Mouse (Mus musculus) left cerebral cortex, postnatal 4 days (tissue): ENCODE measurements around the gene Arhgap9. TPM values are rescaled to one million over a fixed set of nuclear protein-coding genes. Genes with fewer than 3 reads are reported as not detected.

ENCODE experiments used
- DNase-seq: peaks from one replicate; pipeline ENCODE4 v3.0.0-alpha.2; 2022
- intact Hi-C: fragments of 180-260 bp; cut with DNase I; formaldehyde crosslinking; loops from one replicate; pipeline ENCODE4 v1.15.1; 2025
- total RNA-seq, 2 experiments: library from RNA; stranded (reverse); gene quantifications; 2 replicates each; pipeline ENCODE4 v1.2.3; 2021

Arhgap9 gene
- total RNA-seq: 1 to 10 TPM in 1 of 2 experiments, under 1 TPM in 1; 0.56 to 1.1 TPM

DNA sequence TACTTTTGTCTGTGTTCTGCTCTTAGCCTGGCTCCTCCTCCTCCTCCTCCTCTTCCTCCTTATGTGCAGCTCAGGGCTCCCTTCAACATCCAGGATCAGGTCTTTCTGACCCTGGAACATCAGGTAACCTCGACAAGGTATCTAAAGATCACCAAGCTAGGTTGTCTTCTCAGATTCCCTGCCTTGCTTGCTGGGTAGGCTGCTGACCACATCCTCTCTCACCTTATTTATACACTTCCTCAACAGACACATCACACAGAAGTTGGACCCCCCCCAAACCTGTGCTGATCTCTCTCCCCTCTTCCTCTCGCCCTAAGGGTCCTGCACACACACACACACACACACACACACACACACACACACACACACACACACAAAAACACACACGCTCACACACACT, at the start of gene Arhgap9:
TSS of gene Arhgap9 (plus strand) at position 344 of the 400 bp plus-strand sequence.
- no peak for DNase-seq
- intact Hi-C loops: no loop called here

DNA sequence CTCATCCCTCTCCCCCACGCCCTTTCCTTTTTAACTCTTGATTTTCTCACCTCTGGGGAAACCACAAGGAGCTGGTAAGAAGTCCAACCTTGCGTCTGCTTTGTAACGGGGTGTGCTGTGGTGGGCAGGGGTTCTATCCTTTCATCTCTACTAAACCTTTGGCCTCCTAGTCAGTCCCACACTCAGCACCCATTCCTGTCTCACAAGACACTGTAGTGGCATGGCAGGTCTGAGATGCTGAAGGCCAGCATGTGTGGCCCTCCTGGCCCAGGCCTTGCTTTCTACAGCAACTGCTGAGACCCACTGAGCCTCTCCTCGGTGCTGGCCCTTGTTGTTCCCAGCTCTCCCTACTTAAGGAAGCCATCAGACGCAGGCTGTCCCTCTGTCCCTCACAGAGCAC, 49.4 kb upstream of the Arhgap9 start:
- no peak for DNase-seq
- intact Hi-C loops: no loop called here

DNA sequence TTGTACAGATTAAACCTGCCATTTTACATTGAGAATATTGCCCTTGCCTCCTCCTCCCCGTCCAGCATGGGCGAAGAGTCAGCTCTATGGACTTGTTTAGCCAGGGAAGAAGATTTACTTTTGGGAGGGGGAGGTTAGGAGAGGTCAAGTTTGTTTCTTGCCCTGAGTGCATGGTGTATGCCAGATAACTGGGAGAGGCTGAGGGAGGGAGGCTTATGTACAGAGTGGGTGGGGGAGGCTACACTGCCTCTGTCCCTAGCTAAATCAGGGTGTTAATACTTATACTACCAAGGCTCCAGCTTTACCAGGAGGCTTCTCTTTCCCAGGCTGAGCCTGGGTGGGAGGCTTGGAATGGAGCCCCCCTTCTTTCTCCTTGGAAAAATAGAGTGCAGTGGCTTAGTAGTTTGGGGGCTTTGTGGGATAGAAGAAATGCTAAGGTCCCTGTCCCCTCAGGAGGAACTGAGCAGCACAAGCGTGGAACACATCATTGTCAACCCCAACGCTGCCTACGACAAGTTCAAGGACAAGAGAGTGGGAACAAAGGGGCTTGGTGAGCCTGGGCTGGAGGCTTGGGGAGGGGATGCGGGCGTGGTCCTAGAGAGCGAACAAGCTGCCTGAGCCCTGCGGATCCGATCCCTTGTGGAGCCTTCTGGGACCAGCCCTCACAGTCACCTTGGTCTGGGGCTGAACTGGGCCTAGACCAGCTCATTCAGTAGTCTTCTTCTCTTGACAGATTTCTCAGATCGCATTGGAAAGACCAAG, 47.3 kb upstream of the Arhgap9 start:
- intact Hi-C loops: no loop called here
- no peak for DNase-seq

DNA sequence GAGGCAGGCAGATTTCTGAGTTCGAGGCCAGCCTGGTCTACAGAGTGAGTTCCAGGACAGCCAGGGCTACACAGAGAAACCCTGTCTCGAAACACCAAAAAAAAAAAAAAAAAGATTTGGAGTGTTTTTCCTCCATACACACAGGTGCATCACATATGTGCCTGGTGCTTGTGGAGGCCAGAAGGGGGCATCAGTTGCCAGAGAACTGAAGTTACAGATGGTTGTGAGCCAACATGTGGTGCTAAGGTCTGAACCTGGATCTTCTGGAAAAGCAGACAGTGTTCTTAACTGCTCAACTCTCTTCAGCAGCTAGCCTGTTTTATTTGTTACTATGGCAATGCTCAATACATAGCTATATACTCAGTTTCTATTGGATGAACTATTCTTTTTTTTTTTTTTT, 42.0 kb upstream of the Arhgap9 start:
- intact Hi-C loops: no loop called here
- DNase-seq: no peak

DNA sequence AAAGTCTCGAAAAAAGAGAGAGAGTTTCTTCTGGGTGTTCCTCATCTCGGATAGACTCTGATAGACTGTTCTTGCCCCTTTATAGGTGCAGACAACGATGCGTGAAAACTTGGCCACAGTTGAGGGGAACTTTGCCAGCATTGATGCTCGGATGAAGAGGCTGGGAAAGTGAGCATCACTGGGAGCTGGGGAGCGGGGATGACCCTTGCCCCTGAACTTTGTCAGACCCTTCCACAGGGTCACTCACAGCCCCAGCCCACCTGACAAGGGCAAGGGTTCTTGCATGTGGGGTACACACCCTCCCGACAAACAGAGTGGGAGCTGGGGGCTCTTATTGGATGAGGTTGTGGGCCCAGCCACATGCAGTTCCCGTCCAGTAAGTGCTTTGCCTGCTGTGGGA, 40.4 kb upstream of the Arhgap9 start:
- no peak for DNase-seq
- intact Hi-C loops: no loop called here

DNA sequence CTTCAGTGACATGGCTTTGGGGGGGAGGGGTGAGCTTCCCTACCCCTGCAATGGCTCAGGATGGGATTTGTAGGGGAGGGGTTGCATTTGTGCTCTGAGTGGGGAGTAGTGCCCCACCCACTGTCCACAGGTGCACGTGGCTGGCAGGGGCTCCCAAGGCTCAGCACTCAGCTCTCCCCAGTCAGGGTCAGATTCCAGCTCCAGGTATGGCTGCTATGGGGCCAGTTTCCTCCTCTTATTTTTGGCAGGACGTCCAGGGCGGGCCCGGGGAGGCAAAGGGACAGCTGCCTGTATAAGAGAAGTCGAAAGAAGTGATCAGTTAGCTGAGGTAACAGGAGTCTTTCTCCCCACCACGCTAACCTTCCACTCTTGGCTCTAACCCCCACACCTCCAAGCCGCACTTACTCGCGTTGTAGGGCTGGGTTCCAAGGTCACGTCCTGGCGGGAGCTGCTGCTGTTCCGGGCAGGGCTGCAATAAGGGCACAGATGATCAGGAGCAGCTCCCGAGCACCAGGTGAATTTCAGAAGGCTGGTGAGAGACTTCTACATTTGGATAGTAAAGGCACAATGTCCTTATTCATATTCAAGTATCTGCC, 39.0 kb upstream of the Arhgap9 start:
- intact Hi-C loops: no loop called here
- DNase-seq: no peak

DNA sequence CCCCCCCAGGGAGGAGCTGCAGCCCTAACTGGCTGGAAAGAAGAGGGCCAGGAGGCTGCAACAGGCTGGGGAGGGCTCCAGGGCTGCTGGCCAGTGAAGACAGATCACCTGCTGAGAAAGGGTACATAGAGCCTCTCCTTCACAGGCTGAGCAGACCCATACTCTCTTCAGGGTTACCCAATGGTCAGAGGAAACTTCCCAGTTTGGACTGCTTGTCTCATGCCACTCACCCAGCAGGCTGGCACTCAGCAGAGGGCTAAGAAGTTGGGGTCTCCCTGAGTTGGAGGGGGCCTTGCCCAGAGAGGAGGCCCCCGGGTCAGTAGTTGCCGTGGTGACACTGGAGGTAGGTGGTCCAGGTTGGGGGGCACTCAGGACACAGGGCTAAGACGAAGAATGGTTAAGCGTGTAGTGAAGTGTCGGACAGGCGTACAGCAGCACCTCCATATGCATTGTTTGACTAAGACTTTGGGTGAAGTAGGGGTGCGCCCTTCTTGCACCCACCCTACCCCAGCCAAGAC, 37.6 kb upstream of the Arhgap9 start:
- intact Hi-C loops: no loop called here
- DNase-seq: no peak

DNA sequence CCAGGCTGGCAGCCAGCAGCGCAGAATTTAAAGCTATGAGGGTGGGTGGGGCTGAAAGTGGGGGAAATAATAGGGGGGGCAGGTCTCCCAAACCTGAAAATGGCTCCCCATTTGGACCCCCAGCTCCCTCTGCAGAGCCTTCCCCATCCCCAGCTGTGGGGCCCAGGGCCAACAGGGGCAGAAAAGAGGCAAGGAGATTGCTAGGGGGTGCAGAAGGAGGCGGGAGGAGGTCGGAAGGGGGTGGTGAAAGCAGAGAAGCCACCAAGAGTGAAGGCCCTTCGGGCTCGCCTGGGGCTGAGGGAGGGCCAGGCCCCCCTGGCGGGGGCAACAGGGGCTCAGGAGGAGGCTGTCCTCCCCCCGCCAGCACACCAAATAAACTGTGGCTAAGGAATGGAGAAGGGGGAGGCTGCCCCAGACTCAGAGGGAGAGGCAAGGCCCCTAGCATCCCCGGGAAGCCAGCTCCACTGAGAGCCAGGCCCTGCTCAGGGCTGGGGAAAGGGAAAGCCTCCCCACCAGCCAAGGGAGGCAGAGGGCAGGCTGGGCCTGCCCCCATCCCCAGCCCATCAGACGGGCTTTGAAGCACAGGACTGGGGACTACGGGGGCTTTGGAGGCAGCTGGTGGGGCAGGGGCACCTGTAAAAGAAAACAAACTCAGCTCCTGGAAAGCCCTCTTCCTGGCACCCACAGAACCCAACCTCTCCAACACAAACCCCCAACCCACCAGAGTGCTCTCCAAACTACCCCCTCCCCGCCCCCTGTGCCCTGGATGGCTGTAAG, 36.9 kb upstream of the Arhgap9 start:
- no peak for DNase-seq
- intact Hi-C loops: no loop called here

DNA sequence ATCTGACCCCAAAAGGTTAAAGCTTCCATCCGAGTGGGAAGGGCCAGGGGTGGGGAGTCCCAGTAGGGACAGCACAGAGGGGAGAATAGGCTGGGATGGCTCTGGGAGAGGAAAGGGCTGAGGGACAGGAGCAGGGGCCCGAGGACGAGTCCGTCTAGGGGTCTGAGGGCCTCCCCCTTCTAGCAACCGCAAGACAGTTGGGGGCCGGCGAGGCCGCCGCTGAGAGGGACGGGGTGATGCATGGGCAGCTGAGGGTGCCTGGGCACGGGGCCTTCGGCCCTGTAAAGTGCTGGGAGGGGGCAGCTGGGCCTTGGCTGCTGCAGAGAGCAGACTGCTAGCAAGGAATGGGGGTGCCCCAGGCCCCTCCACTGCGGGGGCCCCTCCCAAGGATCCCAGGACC, 36.1 kb upstream of the Arhgap9 start:
- intact Hi-C loops: no loop called here
- DNase-seq: no peak

DNA sequence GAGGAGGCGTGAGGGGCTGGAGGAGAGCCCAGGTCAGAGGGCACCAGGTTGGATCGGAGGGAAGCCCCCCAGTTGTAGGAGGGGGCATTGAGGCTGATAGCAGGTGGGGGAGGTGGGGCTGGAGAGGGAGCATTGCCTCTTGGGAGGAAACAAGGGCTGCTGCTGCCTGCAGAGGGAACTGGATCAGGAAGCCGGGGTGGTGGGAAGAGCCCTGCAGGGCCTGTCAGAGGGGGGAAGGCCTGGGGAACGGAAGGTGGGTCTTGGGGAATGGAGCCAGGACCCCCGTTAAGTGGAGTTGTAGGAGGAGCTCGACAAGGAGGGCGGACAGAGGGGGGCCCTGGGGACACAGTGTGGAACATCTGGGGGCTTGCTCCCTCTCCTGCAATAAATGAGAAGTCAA, 35.6 kb upstream of the Arhgap9 start:
- no peak for DNase-seq
- intact Hi-C loops: no loop called here

DNA sequence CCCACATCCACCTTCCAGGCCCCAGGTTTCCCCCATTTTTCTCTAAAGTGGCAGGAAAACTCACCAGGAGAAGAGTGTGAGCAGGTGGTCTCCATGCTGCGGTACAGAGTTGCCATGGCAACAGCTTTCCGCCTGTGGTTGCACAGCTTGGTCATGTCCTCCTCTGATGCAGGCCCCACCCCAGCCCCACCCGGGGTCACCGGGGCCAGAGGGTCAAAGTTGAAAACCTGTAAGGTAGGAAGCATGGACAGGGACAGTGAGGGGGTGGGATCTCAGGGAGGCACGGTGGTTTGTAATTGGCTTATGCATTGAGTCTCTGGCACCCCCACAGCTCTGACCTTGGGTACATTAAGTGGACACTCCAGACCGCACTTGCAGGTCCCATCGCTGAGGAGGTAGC, 35.0 kb upstream of the Arhgap9 start:
- intact Hi-C loops: no loop called here
- no peak for DNase-seq

DNA sequence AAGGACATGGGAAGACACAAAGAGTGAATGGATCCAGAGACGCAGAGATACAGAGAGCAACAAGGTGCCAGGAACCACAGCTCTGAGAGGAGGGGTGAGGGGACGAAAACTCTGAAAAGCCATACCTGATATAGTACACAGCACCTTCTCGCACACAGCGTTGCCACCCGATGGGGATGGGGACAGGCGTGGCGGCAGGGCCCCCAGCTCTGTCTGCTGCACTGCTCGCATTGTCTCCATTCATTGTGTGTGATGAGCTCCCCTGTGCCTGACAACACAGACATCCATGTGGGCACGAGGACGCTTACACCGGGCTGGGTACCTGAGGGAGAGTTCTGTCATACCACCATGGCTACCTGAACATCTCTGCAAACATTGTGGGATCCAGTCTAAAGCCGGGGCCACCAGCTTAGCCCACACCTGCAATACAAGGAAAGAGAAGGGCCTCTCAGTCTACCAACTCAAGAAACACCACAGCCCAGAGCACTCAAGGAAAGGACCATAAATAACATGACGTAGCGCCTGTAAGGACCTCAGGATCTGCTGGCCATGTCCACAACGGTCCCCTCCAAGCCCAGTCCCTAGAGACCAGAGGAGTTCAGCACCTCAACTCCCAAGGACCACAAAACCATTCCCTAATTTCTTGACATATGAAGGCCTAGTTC, 34.4 kb upstream of the Arhgap9 start:
- DNase-seq: no peak
- intact Hi-C loops: no loop called here

DNA sequence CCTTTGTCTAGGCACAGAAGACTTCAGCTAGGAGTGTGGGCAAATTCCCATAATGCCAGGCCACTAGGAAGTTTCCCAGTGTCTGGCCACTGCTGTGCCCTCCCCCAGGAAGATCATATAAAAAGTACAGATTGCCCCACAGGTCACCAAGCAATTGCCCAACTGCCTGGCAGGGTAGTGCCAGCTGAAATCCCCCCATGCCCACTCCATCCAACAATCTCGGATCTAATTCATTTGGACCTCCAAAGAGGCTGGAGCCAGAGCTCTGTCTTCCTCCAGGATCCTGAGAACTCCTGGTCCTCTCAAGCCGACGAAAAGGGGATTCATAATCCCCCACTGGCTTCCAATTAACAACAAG, 33.8 kb upstream of the Arhgap9 start:
- DNase-seq: no peak
- intact Hi-C loops: no loop called here

DNA sequence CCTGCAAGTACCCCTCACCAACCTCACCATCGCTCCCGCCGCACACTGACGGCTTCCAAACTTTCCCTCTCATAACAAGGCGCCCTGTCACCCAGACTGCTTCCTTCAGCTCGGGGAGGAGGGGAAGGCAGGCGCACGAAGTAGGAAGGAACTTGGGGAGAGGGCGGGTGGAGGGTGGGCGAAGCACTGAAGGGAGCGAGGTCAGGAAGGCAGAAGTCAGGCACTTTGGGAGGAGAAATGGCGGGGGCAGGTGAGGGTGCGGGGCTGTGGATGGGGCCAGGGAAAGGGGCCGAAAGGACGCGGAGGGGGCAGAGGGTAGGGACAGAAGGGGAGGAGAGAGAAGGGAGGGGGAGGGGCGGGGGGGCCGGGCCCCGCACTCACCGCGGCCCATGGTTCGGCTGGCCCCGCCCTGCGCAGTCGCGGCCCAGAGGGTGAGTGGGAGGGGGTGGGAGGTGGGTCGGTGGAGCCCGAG, 33.4 kb upstream of the Arhgap9 start:
- peak; percentile 61 for DNase-seq
- intact Hi-C loops: no loop called here

DNA sequence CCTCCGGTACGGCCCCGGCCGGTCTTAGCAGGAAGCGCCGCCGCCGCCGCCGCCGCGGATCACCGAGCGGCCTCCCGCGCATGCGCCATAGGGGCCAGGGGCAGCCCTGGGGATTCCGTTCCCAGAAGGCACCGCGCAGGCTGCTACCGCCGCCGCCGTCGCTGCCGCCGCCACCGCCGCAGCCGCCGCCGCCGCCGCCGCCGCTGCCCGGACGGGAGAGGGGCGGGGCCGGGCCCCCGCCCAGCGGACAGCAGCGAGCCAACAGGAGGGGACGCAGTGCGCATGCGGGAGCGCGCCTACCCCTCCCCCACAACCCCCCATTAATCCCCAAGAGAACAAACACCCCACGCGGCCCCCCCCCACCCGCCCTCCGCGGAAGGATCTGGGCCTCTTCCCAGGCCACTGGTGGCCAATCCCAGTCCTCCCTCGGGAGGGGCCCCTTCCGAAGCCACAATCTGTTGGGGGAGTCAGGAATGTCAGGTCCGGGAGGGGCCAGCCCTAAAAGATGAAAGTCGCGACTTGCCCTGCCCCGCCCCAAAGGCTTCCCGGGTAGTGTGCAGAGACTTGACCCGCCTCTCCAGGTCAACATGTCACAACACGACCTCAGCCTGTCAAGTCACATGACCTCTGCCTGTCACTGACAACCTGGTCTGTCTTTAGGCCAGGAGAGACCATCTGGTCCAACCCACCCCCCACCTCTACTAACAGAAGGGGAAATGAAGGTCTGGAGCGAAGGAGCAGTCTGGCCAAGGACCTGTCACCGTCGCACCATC, 32.8 kb upstream of the Arhgap9 start, which contains the start of gene Mbd6:
TSS of gene Mbd6 (minus strand) at position 219 of the 773 bp plus-strand sequence.
- intact Hi-C loops: no loop called here
- peak; percentile 91 for DNase-seq

DNA sequence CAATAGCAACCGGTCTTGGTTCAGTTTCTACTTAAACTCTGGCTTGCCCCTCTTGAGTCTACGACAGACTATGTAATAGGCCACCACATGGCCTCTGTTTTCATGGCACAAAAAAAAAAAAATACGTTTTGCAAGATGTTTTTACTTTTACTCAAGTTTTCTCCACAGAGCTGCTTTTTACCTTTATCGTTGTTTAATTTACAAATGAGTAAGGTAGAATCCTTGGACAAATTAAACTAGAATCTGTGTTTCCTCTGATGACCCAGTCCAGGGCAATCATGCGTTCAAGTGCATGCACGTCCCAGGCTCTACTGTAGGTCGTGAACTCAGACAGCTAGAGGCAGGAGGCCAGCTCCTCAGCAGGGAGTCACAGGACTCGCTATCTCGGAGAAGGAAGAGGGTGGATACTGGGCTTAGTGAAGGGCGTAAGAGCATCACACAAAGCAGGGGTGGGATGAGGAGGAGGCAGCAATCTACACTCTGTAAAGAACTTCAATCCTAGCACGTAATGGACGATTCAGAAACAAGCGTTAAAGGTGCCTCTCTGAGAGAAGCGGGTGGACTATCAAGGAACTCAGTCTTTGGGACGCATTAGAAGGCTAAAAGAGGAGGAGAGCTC, 32.1 kb upstream of the Arhgap9 start:
- intact Hi-C loops: no loop called here
- peak; percentile 91 for DNase-seq

DNA sequence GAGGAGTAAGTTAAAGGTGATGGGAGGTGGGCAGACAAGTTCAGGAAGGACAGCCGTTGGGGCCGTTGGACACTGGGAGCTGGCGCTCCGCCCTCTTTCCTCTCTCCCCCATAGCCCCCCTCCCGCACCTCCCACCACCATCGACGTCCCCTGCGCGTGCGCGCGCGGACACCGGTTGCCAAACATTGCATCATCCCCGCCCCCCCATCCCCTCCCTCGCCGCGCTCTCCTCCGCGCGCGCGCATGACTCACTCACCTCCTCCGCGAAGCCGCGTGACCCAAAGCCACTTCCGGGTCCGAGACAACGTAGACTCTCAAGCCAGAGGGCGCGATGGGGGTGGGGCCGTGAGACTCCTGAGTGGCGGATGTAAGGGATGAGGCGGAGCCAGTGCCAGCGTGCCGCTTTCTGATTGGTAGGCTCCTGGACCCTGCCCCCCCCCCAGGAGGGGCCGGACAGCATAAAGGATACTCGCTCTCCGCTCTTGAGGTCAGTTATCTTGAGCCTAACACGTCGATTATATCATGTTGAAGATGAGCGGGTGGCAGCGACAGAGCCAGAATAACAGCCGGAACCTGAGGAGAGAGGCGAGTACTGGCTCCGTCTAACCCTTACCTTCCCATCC, 31.3 kb upstream of the Arhgap9 start:
- intact Hi-C loops: no loop called here
- peak; percentile 100 for DNase-seq

DNA sequence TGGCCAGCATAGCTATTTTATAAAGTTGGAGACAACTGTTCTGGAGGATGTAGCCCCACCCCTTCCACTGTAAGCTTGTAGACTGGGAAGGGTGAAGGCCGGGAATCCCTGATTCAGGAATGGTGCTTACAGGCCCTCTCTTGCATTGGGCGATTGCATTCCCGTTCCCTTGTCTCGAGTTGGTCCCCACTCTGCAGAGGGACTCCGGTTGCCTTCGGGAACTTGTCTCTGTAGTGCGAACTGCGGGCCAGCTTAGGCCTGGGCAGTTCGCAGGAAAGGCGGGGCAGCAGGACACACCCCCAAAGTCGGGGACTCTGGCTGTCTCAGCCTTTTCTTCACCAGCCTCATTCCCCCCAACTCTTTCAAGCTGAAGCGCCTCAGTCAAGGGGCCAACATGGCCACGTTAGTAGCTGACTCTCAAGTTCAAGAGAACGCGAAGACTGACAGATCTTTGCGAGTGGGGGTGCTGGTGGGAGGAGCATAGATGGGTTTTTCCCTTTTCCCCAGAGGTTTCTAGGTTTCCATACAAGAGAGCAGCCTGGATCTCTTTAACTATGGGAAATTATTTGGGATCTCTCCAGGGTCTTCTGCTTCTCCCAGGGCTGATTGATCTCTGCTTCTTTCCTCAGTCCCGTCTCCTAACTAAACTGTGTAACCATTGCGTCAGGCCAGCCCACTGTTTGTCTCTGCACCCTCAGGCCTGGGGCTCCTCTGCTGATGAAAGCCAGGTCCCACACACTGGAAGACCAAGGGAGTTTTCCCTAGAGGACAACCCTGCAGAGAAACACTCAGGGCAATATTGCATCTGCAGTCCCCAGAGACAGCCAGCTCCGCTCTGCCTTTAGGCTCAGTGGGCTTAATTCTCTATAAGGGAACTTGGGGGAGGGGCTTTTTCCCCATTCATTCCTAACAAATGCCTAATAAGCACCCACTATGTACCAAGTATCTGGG, 30.6 kb upstream of the Arhgap9 start:
- intact Hi-C loops: no loop called here
- DNase-seq: peak; percentile 48
